Mouse (Mus musculus): ENCODE measurements around the gene Stom. TPM values are rescaled to one million over a fixed set of nuclear protein-coding genes. Genes with fewer than 3 reads are reported as not detected.

Stom gene
- polyA plus RNA-seq, 1 experiment from 2014 or later = 39.6 TPM

DNA sequence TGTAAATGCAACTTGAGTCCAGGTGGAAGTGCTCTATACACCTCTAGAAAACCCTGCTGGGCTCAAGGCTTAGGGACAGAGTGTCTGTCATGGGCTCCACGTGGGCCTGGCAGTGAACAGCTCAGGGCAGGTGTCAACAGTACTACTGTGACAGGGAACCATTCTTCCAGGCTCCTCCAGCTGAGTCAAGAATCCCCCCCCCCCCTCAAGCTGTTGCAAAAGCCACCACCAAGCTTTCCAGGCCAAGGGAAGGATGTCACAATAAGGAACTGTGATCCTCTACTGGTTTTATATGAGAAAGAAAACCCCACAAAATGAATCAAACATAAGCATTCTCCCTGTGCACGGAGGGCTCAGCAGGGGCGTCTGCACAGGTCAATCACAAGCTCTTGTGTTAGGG, 22.5 kb downstream of the Stom start:
- no peak overlapping the region for H3K9ac ChIP-seq (ENCODE audit: low read depth, low read length)
- H3K4me2 ChIP-seq = no peak overlapping the region
- H3K27ac ChIP-seq (ENCODE audit: low read depth, low read length) = no peak overlapping the region
- ATAC-seq (replicated peaks; ENCODE audit: insufficient number of reproducible peaks, low FRiP score, low TSS enrichment) = no peak
- no peak overlapping the region for H3K4me3 ChIP-seq (ENCODE audit: low read depth, low read length)
- 64% methylated on average over 3 of the region's 3 CpGs for WGBS (ENCODE audit: insufficient replicate concordance)
- peaks cover 20% of the 10 kb centered on the region for H3K4me1 ChIP-seq (ENCODE audit: control insufficient read depth, insufficient read depth, low read length)
- no peaks in the 10 kb centered on the region for H3K36me3 ChIP-seq (ENCODE audit: control insufficient read depth, insufficient read depth, low read length)
- no peaks in the 10 kb centered on the region for H3K9me3 ChIP-seq (replicated peaks; ENCODE audit: control insufficient read depth, low read length)
- no peaks in the 10 kb centered on the region for H3K27me3 ChIP-seq (ENCODE audit: control insufficient read depth, insufficient read depth, low read length)

GRCm38 (mm10) chr2:35309906-35310493, 26.8 kb downstream of the Stom start:
- Histone ChIP-seq H3K9me3 (replicated peaks; ENCODE audit: control insufficient read depth, low read length) (no peaks in the 10 kb centered on the region), H3K9ac (ENCODE audit: low read depth, low read length) (no peak overlapping the region), H3K4me1 (ENCODE audit: control insufficient read depth, insufficient read depth, low read length) (no peaks in the 10 kb centered on the region), H3K36me3 (ENCODE audit: control insufficient read depth, insufficient read depth, low read length) (no peaks in the 10 kb centered on the region), H3K4me3 (ENCODE audit: low read depth, low read length) (no peak overlapping the region), H3K4me2 (no peak overlapping the region), H3K27ac (ENCODE audit: low read depth, low read length) (no peak overlapping the region), H3K27me3 (ENCODE audit: control insufficient read depth, insufficient read depth, low read length) (no peaks in the 10 kb centered on the region)
- no peak for ATAC-seq (replicated peaks; ENCODE audit: insufficient number of reproducible peaks, low FRiP score, low TSS enrichment)
- WGBS (ENCODE audit: insufficient replicate concordance) = 83% methylated on average over 4 of the region's 4 CpGs

- no peaks in the 10 kb centered on the region for H3K27me3 ChIP-seq (ENCODE audit: control insufficient read depth, insufficient read depth, low read length)
- no peaks in the 10 kb centered on the region; the same call in 1 of the 2 replicates for H3K36me3 ChIP-seq (ENCODE audit: control insufficient read depth, insufficient read depth, low read length)
- WGBS (ENCODE audit: insufficient replicate concordance) = 63% methylated on average over 1 of the region's 1 CpGs
- ATAC-seq (replicated peaks; ENCODE audit: insufficient number of reproducible peaks, low FRiP score, low TSS enrichment) = no peak
- no peak overlapping the region for H3K27ac ChIP-seq (ENCODE audit: low read depth, low read length)
- H3K4me1 ChIP-seq (ENCODE audit: control insufficient read depth, insufficient read depth, low read length) = no peaks in the 10 kb centered on the region
- H3K4me3 ChIP-seq (ENCODE audit: low read depth, low read length) = no peak overlapping the region
- no peaks in the 10 kb centered on the region for H3K9me3 ChIP-seq (replicated peaks; ENCODE audit: control insufficient read depth, low read length)
- no peak overlapping the region for H3K4me2 ChIP-seq
- H3K9ac ChIP-seq (ENCODE audit: low read depth, low read length) = no peak overlapping the region
Observed at GRCm38 (mm10) chr2:35308166-35308565, 28.6 kb downstream of the Stom start.

DNA sequence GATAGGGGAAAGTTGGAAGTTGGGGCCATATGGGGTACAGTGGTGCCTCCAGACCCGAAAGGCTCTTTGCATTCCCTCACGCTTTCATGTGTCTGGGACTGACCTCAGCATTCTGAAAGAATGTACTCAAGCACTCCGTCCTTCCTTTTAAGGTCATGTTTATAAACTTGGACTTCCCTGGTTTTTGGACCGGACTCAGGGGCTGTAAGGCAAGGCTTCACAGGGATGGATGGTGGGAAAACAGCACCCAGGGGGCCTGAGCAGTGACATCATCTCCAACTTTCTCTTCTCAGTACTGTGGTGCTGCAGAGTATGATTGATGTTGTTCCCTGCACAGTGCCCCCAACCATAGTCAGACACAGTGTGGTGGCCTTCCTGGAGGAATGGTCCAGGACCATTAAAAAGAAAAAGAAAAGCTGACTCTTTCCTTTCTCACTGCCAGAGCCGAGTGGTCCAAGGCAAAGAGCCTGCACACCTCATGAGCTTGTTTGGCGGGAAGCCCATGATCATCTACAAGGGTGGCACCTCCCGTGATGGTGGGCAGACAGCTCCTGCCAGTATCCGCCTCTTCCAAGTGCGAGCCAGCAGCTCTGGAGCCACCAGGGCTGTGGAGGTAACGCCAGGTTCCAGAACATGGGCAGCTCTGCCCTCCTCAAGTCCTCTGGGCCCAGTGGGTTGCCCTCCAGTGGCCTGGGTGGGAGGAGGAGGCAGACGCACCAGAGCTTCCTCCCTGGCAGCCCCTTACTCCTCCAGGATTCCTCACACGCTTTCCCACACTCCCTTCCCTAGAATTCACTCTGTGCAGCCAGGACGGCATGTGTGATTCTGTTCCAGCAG, 34.5 kb downstream of the Stom start:
- Histone ChIP-seq H3K27me3 (ENCODE audit: control insufficient read depth, insufficient read depth, low read length) (no peaks in the 10 kb centered on the region), H3K9ac (ENCODE audit: low read depth, low read length) (no peak overlapping the region), H3K4me3 (ENCODE audit: low read depth, low read length) (no peak overlapping the region), H3K36me3 (ENCODE audit: control insufficient read depth, insufficient read depth, low read length) (no peaks in the 10 kb centered on the region; the same call in 1 of the 2 replicates), H3K27ac (ENCODE audit: low read depth, low read length) (no peak overlapping the region; the same call in 1 of the 2 replicates), H3K4me2 (no peak overlapping the region), H3K9me3 (replicated peaks; ENCODE audit: control insufficient read depth, low read length) (no peaks in the 10 kb centered on the region), H3K4me1 (ENCODE audit: control insufficient read depth, insufficient read depth, low read length) (no peaks in the 10 kb centered on the region)
- WGBS (ENCODE audit: insufficient replicate concordance) = 68% methylated on average over 13 of the region's 13 CpGs
- ATAC-seq (replicated peaks; ENCODE audit: insufficient number of reproducible peaks, low FRiP score, low TSS enrichment) = no peak

GRCm38 (mm10) chr2:35299437-35299836, 37.3 kb downstream of the Stom start:
- Histone ChIP-seq H3K9me3 (replicated peaks; ENCODE audit: control insufficient read depth, low read length) (no peaks in the 10 kb centered on the region), H3K27me3 (ENCODE audit: control insufficient read depth, insufficient read depth, low read length) (0 out of 2 replicates have a peak, but pooled peaks cover 5% of the 10 kb centered on the region), H3K4me3 (ENCODE audit: low read depth, low read length) (no peak overlapping the region), H3K4me1 (ENCODE audit: control insufficient read depth, insufficient read depth, low read length) (no peaks in the 10 kb centered on the region), H3K36me3 (ENCODE audit: control insufficient read depth, insufficient read depth, low read length) (no peaks in the 10 kb centered on the region; the same call in 1 of the 2 replicates), H3K27ac (ENCODE audit: low read depth, low read length) (no peak overlapping the region), H3K4me2 (no peak overlapping the region), H3K9ac (ENCODE audit: low read depth, low read length) (no peak overlapping the region)
- WGBS (ENCODE audit: insufficient replicate concordance) = 83% methylated on average over 2 of the region's 2 CpGs
- no peak for ATAC-seq (replicated peaks; ENCODE audit: insufficient number of reproducible peaks, low FRiP score, low TSS enrichment)

- no peak for ATAC-seq (replicated peaks; ENCODE audit: insufficient number of reproducible peaks, low FRiP score, low TSS enrichment)
- no peaks in the 10 kb centered on the region for H3K9me3 ChIP-seq (replicated peaks; ENCODE audit: control insufficient read depth, low read length)
- H3K4me2 ChIP-seq = no peak overlapping the region
- peaks cover 5% of the 10 kb centered on the region for H3K4me1 ChIP-seq (ENCODE audit: control insufficient read depth, insufficient read depth, low read length)
- H3K27me3 ChIP-seq (ENCODE audit: control insufficient read depth, insufficient read depth, low read length) = 0 out of 2 replicates have a peak, but pooled peaks cover 5% of the 10 kb centered on the region
- H3K36me3 ChIP-seq (ENCODE audit: control insufficient read depth, insufficient read depth, low read length) = no peaks in the 10 kb centered on the region; the same call in 1 of the 2 replicates
- no peak overlapping the region for H3K4me3 ChIP-seq (ENCODE audit: low read depth, low read length)
- WGBS (ENCODE audit: insufficient replicate concordance) = 27% methylated on average over 15 of the region's 15 CpGs
- no peak overlapping the region for H3K9ac ChIP-seq (ENCODE audit: low read depth, low read length)
- H3K27ac ChIP-seq (ENCODE audit: low read depth, low read length) = no peak overlapping the region
Observed at GRCm38 (mm10) chr2:35297703-35298332, 39.0 kb downstream of the Stom start.

- H3K27ac ChIP-seq (ENCODE audit: low read depth, low read length) = no peak overlapping the region
- WGBS (ENCODE audit: insufficient replicate concordance) = 80% methylated on average over 8 of the region's 8 CpGs
- H3K27me3 ChIP-seq (ENCODE audit: control insufficient read depth, insufficient read depth, low read length) = 0 out of 2 replicates have a peak, but pooled peaks cover 5% of the 10 kb centered on the region
- ATAC-seq (replicated peaks; ENCODE audit: insufficient number of reproducible peaks, low FRiP score, low TSS enrichment) = no peak
- H3K36me3 ChIP-seq (ENCODE audit: control insufficient read depth, insufficient read depth, low read length) = no peaks in the 10 kb centered on the region; the same call in 1 of the 2 replicates
- peaks cover 13% of the 10 kb centered on the region for H3K4me1 ChIP-seq (ENCODE audit: control insufficient read depth, insufficient read depth, low read length)
- no peak overlapping the region for H3K9ac ChIP-seq (ENCODE audit: low read depth, low read length)
- H3K9me3 ChIP-seq (replicated peaks; ENCODE audit: control insufficient read depth, low read length) = no peaks in the 10 kb centered on the region
- H3K4me3 ChIP-seq (ENCODE audit: low read depth, low read length) = no peak overlapping the region
- H3K4me2 ChIP-seq = no peak overlapping the region
Observed at GRCm38 (mm10) chr2:35293291-35293690, 43.5 kb downstream of the Stom start.

DNA sequence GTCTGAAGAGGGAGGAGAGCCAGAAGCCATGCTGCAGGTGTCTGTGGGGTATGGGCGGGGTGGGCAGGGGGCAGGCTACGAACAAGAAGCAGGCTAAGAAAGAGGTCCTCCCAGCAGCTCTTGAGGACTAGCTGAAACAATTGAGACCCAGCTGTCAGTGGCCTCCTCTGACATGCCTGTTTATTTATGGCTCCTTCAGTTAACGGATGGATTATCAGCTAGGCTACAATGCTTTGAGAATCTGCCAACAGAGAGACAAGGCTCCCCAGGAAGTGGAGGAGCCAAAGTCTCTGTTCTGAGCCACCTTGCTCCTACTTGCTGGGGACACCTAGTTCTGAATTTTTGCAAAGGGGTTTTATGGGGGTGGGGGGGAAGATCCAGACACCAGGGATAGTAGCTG, 44.1 kb downstream of the Stom start:
- H3K27me3 ChIP-seq (ENCODE audit: control insufficient read depth, insufficient read depth, low read length) = 0 out of 2 replicates have a peak, but pooled peaks cover 5% of the 10 kb centered on the region
- H3K4me3 ChIP-seq (ENCODE audit: low read depth, low read length) = no peak overlapping the region
- H3K9me3 ChIP-seq (replicated peaks; ENCODE audit: control insufficient read depth, low read length) = no peaks in the 10 kb centered on the region
- peaks cover 13% of the 10 kb centered on the region for H3K4me1 ChIP-seq (ENCODE audit: control insufficient read depth, insufficient read depth, low read length)
- H3K4me2 ChIP-seq = no peak overlapping the region
- peak overlapping the region; percentile 64; the same call in 1 of the 2 replicates for H3K27ac ChIP-seq (ENCODE audit: low read depth, low read length)
- no peak for ATAC-seq (replicated peaks; ENCODE audit: insufficient number of reproducible peaks, low FRiP score, low TSS enrichment)
- 55% methylated on average over 3 of the region's 3 CpGs for WGBS (ENCODE audit: insufficient replicate concordance)
- no peak overlapping the region for H3K9ac ChIP-seq (ENCODE audit: low read depth, low read length)
- no peaks in the 10 kb centered on the region; the same call in 1 of the 2 replicates for H3K36me3 ChIP-seq (ENCODE audit: control insufficient read depth, insufficient read depth, low read length)
